Mouse (Mus musculus) splenic B cell, adult 2 months (primary cell): ENCODE results near the gene Stk4.
"Not testable (repeated sequence)": the region's sequence is repeated elsewhere in the genome, so short reads cannot be mapped to it uniquely, and the experiment has no call there.

Experiments used
- DNase-seq: peaks from one replicate; pipeline ENCODE4 v3.0.0-alpha.2; 2011; ENCODE audit warnings: low read depth, low spot score
- H3K27me3 ChIP-seq: 2 replicates; pipeline ENCODE4 v1.6.1; 2012; ENCODE audit warnings: mild to moderate bottlenecking, low read length, moderate library complexity, mixed read lengths; ENCODE audit not compliant: control insufficient read depth, poor library complexity, insufficient read depth, severe bottlenecking
- H3K36me3 ChIP-seq: 2 replicates; pipeline ENCODE4 v1.6.1; 2012; ENCODE audit warnings: mild to moderate bottlenecking, low read length, moderate library complexity, mixed read lengths; ENCODE audit not compliant: control insufficient read depth, poor library complexity, insufficient read depth, severe bottlenecking

The Stk4 gene

DNA sequence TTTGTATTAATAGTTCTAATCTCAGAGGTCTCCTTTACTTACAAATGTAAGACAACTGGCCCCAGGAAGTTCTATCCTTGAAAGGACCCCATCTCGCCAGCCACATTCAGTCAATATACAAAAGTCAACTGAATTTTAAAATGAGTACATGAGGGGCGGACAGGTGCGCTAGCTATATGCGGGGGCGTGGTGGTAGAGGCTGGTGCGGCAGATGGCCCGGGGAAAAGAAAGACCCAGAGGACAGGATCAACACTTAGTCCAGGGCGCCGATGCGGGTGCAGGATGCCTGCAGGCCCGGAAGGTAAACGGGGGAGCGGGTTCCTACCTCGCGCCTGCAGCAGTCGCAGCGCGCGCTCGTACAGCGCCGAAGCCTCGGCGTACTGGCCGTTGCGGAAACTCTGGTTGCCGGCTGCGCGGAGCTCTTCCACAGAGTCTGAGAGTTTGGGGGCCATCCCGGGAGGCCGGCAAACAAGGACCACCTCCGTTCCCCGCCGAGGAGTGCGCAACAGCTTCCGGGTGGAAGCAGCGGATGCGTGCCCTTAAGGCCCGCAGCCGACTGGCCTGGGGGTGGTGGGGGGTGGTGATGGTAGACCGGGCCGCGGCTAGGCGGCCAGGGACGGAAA, at the start of gene Stk4:
Gene Stk4 (plus strand): TSS at position 181 of the 623 bp plus-strand sequence.
- no peaks in the 10 kb centered on the region for H3K27me3 ChIP-seq
- DNase-seq = no peak
- H3K36me3 ChIP-seq = peaks cover 8% of the 10 kb centered on the region

GRCm38 (mm10) chr2:164022104-164022503, 48.0 kb upstream of the Stk4 start:
- Histone ChIP-seq H3K36me3 (peaks cover 7% of the 10 kb centered on the region), H3K27me3 (no peaks in the 10 kb centered on the region)
- DNase-seq = no peak

GRCm38 (mm10) chr2:164025150-164025549, 45.0 kb upstream of the Stk4 start, which contains the start of gene Pabpc1l:
Gene Pabpc1l, plus strand, starts transcription at chr2:164025450.
- H3K27me3 ChIP-seq = no peaks in the 10 kb centered on the region
- DNase-seq = no peak
- no peaks in the 10 kb centered on the region for H3K36me3 ChIP-seq

DNA sequence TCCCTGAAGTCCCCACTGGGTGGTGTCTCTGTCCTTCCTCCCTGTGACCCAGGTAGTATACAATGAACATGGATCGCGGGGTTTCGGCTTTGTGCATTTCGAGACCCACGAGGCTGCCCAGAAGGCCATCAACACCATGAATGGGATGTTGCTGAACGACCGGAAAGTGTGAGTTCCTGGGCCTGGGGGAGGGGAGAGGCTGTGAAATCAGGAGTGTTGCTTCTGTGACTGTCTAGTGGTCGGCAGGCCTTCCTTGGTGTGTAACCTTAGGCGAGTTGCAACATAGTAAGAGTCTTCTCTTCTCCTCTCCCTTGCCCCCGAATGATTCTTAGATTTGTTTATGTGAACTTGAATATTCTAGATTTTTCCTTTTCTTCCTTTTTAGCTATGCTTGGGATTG, 39.0 kb upstream of the Stk4 start:
- H3K36me3 ChIP-seq = no peaks in the 10 kb centered on the region
- DNase-seq = no peak
- H3K27me3 ChIP-seq = no peaks in the 10 kb centered on the region

DNA sequence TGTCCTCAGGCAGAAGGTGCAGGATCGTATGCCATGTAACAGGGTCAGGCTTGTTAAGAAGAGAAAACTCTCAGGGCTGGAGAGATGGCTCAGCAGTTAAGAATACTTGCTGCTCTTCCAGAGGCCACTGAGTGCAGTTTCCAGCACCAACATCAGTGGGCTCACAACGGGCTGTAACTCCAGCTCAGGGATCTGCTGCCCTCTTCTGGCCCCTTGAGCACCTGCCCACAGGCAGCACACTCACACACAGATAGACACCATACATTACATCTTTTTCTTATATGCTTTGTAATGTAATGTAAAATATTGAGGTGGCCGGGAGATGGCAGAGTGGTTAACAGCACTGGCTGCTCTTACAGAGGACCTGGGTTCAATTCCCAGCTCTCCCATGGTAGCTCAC, 37.1 kb upstream of the Stk4 start:
- no peaks in the 10 kb centered on the region for H3K36me3 ChIP-seq
- no peak for DNase-seq
- no peaks in the 10 kb centered on the region for H3K27me3 ChIP-seq

DNA sequence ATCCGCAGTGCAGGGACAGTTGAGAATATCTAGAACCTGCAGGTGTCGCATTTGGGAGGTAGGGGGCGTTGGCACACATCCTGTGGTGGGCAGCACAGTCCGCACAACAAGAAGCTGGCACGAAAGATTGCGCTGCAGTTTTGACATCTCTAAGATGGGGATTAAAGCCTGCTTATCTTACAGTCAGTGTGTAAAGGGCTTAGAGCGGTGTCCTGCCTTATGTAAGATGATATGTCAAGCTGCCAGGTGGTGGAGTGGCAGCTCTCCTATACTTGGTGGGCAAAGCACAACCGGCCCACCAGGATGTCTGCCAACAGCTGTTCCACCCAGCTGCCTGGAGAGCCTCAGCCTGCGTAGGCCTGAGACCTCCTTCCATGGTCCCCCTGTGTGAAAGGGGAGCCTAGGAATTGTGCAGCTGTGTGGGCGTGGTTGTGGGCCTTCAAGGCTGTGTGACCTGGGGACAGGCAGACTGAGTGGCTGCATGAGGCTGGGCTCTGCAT, 33.6 kb upstream of the Stk4 start:
- H3K27me3 ChIP-seq = no peaks in the 10 kb centered on the region
- H3K36me3 ChIP-seq = no peaks in the 10 kb centered on the region
- DNase-seq = peak; percentile 23

- H3K36me3 ChIP-seq = no peaks in the 10 kb centered on the region
- DNase-seq = no peak
- H3K27me3 ChIP-seq = no peaks in the 10 kb centered on the region
Measured at GRCm38 (mm10) chr2:164038407-164039028, 31.6 kb upstream of the Stk4 start.

DNA sequence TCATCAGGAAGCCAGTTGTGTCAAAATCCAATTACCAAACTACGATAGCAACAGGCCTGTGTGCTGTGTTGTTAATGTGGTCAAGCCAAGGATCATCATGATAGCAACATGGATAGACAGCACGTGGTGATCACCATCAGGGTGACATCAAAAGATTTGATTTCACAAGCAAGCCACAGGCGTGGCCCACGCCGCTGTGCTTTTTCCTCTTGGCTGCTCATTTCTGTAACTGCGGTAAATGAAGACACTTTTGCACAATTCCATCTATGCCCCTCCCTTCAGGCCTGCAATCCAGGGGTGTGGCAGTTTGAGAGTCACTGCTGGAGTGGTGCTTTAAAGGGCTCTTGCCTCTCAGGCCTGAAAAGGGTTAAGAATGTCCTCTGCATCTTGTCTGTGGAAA, 29.2 kb upstream of the Stk4 start:
- DNase-seq = no peak

DNA sequence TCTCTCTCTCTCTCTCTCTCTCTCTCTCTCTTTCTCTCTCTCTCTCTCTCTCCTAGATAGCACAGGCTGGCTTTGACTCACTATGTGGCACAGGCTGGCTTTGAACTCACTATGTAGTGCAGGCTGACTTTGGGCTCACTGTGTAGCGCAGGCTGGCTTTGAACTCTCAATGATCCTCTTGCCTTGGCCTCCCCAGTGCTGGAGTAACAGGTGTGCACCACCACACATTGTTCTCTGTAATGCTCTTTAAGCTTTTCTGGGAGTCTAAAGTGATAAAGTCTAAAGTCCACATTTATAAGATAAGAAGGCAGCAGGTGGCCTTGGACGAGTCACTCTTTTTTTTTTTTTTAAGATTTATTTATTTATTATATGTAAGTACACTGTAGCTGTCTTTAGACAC, 28.6 kb upstream of the Stk4 start:
- H3K36me3 ChIP-seq = no peaks in the 10 kb centered on the region
- no peak for DNase-seq
- no peaks in the 10 kb centered on the region for H3K27me3 ChIP-seq

More for the DNA sequence above, 29.2 kb upstream of the Stk4 start:
- H3K27me3 ChIP-seq = no peaks in the 10 kb centered on the region
- no peaks in the 10 kb centered on the region for H3K36me3 ChIP-seq

- Histone ChIP-seq H3K36me3 (no peaks in the 10 kb centered on the region), H3K27me3 (no peaks in the 10 kb centered on the region)
- DNase-seq = peak; percentile 73
Measured at GRCm38 (mm10) chr2:164047197-164047690, 22.9 kb upstream of the Stk4 start.

DNA sequence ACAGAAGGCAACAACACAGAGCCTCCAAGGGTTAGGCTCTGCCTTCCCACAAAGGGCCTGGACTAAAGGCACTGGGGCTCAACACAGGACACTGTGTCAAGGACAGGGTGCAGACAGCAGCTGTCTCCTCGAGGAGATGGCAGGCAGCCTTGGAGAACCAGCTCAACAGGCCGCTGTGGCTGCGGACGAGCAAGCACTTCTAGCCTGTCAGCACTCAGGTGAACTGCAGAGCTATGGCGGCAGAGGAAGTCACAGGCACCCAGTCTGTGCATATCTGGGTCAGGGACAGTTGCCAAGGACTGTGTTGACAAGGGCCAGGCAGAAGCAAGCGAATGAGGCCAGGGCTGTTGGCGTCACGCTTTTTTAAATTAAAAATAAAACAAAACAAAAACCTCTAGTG, 16.4 kb upstream of the Stk4 start:
- Histone ChIP-seq H3K36me3 (peaks cover 10% of the 10 kb centered on the region), H3K27me3 (no peaks in the 10 kb centered on the region)
- DNase-seq = no peak

GRCm38 (mm10) chr2:164054671-164055070, 15.5 kb upstream of the Stk4 start:
- Histone ChIP-seq H3K27me3 (no peaks in the 10 kb centered on the region), H3K36me3 (peaks cover 10% of the 10 kb centered on the region)
- no peak for DNase-seq

GRCm38 (mm10) chr2:164059634-164060235, 10.4 kb upstream of the Stk4 start:
- Histone ChIP-seq H3K36me3 (peaks cover 25% of the 10 kb centered on the region), H3K27me3 (no peaks in the 10 kb centered on the region)
- DNase-seq = no peak

- Histone ChIP-seq H3K27me3 (no peaks in the 10 kb centered on the region), H3K36me3 (peaks cover 6% of the 10 kb centered on the region)
Measured at GRCm38 (mm10) chr2:164070765-164071436, 779 bp downstream of the Stk4 start, which contains the start of gene Tomm34. Gene Tomm34, minus strand, starts transcription at chr2:164071169.

DNA sequence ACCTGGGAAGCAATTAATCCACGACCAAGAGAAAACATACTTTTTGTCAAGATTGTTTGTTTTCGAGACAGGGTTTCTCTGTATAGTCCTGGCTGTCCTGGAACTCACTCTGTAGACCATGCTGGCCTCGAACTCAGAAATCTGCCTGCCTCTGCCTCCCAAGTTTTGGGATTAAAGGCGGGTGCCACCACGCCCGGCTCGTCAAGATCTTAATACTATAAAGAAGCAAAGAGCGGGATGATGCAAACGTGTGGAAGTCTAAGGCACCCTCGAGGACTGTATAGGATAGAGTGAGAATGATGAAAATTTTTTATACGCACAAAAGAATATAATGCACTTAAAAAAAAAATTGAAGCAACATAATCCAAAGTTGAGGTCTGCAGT, 1.3 kb downstream of the Stk4 start:
- not testable (repeated sequence) for H3K27me3 ChIP-seq, DNase-seq, H3K36me3 ChIP-seq

More at GRCm38 (mm10) chr2:164070765-164071436, 779 bp downstream of the Stk4 start, which contains the start of gene Tomm34:
- peak; percentile 94 for DNase-seq
